Mouse (Mus musculus): ENCODE results near the gene Rprd2.

DNA sequence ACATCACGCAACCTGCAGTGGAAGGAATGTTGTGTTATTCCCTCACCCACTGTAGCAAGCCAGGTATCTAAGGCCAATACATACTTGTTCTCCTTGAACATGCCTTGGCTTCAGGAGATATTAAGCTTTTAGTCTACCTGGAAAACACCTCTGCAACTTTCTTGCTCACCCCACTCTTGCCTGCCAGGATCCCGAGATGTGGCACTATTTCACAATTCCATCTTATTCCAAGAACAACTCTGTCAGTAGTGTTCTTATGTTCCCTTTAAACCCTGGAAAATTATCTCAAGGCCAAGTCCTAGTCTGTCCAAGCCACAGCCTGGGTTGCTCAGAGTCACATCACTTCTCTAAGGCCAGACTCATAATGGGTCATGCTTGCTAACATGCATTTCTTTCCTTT lies 61.9 kb downstream of the Rprd2 start:
- TF ChIP-seq CTCF (IDR thresholded peaks at IDR 0.05; ENCODE audit: control insufficient read depth, insufficient read depth, low read length), result no peak
- TF ChIP-seq POLR2A (IDR thresholded peaks at IDR 0.05; ENCODE audit: borderline replicate concordance, control insufficient read depth, low read depth, low read length), result no peak
